Mouse (Mus musculus) heart, embryonic 10.5 days (tissue): ENCODE data around the gene Ap5z1. TPM values are rescaled to one million over a fixed set of nuclear protein-coding genes. Genes with fewer than 3 reads are reported as not detected.

ENCODE experiments used
- DNase-seq: peaks from one replicate; pipeline ENCODE4 v3.0.0-alpha.2; 2017; ENCODE audit warnings: low spot score
- H3K27ac ChIP-seq: fragments of 300-500 bp; sonication (generic); 2 replicates; pipeline ENCODE4 v1.5.1; 2016; ENCODE audit warnings: mild to moderate bottlenecking
- H3K27me3 ChIP-seq: fragments of 300-500 bp; sonication (generic); 2 replicates; pipeline ENCODE4 v1.6.1; 2016; ENCODE audit warnings: mild to moderate bottlenecking; ENCODE audit not compliant: poor library complexity, insufficient read depth, severe bottlenecking
- H3K36me3 ChIP-seq: fragments of 300-500 bp; sonication (generic); 2 replicates; pipeline ENCODE4 v1.6.1; 2016; ENCODE audit warnings: mild to moderate bottlenecking, moderate library complexity
- H3K4me1 ChIP-seq: fragments of 300-500 bp; sonication (generic); 2 replicates; pipeline ENCODE4 v1.6.1; 2016; ENCODE audit warnings: mild to moderate bottlenecking
- H3K4me3 ChIP-seq: fragments of 300-500 bp; sonication (generic); 2 replicates; pipeline ENCODE4 v1.5.1; 2016; ENCODE audit warnings: mild to moderate bottlenecking, moderate library complexity
- H3K9me3 ChIP-seq: fragments of 300-500 bp; sonication (generic); 2 replicates; pipeline ENCODE4 v1.6.1; 2016; ENCODE audit warnings: mild to moderate bottlenecking, moderate library complexity
- WGBS: fragments of 180-500 bp; shearing (Covaris S2); methylation state at CpG from one replicate; pipeline ENCODE4 v1.1.7; 2016; 5-methylcytosine and 5-hydroxymethylcytosine counted together
- polyA plus RNA-seq: library from polyadenylated mRNA; unstranded; fragments of >200 nt; fragmentation: Nextera tagmentation; extraction: Ambion mirVana; gene quantifications from 2 replicates; pipeline ENCODE4 v1.2.1, GENCODE M21; 2016

Gene Ap5z1
- polyA plus RNA-seq, 1 experiment from 2014 or later: 8.7 TPM

DNA sequence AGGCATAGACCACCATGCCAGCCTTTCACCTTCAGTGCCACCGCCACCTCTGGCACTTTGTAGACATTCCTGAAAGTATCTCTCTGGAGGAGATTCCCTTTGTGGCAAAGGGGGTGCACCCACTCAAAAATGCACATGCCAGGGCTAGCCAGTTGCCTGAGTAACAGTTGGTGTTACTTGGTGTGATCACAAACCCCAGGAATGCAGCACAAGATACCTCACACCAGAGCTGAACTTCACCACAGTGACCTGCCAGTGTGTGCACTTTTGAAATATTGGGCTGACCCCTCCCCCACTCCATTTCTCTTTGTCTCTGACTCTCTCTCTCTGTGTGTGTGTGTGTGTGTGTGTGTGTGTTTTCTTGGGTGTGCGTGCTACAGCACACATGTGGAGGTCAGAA lies 37.3 kb upstream of the Ap5z1 start:
- no peaks in the 10 kb centered on the region for H3K9me3 ChIP-seq
- no peak for DNase-seq
- peaks cover 82% of the 10 kb centered on the region for H3K4me1 ChIP-seq
- no peak overlapping the region for H3K4me3 ChIP-seq
- 89% methylated on average over 2 of the region's 2 CpGs for WGBS
- peaks cover 5% of the 10 kb centered on the region; the same call in 1 of the 2 replicates for H3K36me3 ChIP-seq
- H3K27ac ChIP-seq: peak overlapping the region; percentile 85
- no peaks in the 10 kb centered on the region for H3K27me3 ChIP-seq

- no peaks in the 10 kb centered on the region for H3K9me3 ChIP-seq
- H3K4me1 ChIP-seq: peaks cover 84% of the 10 kb centered on the region
- DNase-seq: no peak
- H3K36me3 ChIP-seq: 0 out of 2 replicates have a peak, but pooled peaks cover 3% of the 10 kb centered on the region
- WGBS: 79% methylated on average over 10 of the region's 10 CpGs
- H3K27me3 ChIP-seq: no peaks in the 10 kb centered on the region
- H3K4me3 ChIP-seq: no peak overlapping the region
- peak overlapping the region; percentile 59 for H3K27ac ChIP-seq
These were observed 35.9 kb upstream of the Ap5z1 start for GRCm38 (mm10) chr5:142427876-142428275.

DNA sequence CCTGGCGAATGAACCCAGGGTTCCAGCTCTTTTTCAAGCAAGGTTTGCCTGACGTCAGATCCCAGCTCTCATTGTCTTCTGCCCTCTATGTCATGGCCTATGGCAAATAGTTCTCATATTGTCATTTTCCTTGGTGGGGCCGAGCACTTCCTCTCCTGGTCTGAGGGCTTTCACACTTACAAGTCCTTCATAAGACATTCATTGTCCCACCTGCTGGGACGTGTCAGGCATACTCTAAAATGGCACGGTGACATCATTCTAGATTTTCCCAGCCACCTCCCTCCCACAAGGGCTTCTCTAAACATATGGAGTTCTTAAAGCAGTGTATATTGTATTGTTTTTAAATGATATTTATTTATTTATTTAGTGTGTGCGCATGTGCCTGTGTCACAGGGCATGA lies 35.1 kb upstream of the Ap5z1 start:
- H3K36me3 ChIP-seq: 0 out of 2 replicates have a peak, but pooled peaks cover 3% of the 10 kb centered on the region
- H3K4me3 ChIP-seq: no peak overlapping the region
- 80% methylated on average over 6 of the region's 6 CpGs for WGBS
- H3K4me1 ChIP-seq: peaks cover 88% of the 10 kb centered on the region
- DNase-seq: no peak
- no peaks in the 10 kb centered on the region for H3K9me3 ChIP-seq
- no peaks in the 10 kb centered on the region for H3K27me3 ChIP-seq
- no peak overlapping the region; the same call in 1 of the 2 replicates for H3K27ac ChIP-seq

DNA sequence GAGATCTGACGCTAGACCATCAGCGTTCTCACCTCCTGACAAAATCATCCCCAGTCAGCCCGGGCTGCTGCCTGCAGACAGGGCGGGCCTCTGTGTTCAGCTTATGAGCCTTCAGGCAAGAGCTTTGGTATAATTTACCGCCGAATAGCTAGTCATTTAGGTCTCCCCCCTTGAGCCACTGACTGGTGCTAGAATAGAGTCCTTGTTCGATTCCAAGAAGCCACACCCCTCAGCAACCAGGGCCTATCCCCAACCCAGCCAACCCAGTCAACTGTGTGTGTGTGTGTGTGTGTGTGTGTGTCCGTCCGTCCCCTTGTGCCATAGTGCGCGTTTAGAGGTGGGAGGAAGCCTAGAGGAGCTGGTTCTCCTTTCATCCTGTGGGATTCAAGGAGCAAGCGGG lies 32.7 kb upstream of the Ap5z1 start:
- Histone ChIP-seq H3K36me3 (peaks cover 18% of the 10 kb centered on the region), H3K27me3 (no peaks in the 10 kb centered on the region), H3K4me3 (no peak overlapping the region), H3K9me3 (no peaks in the 10 kb centered on the region), H3K27ac (peak overlapping the region; percentile 42; the same call in 1 of the 2 replicates), H3K4me1 (peaks cover 67% of the 10 kb centered on the region)
- no peak for DNase-seq
- 79% methylated on average over 12 of the region's 12 CpGs for WGBS

DNA sequence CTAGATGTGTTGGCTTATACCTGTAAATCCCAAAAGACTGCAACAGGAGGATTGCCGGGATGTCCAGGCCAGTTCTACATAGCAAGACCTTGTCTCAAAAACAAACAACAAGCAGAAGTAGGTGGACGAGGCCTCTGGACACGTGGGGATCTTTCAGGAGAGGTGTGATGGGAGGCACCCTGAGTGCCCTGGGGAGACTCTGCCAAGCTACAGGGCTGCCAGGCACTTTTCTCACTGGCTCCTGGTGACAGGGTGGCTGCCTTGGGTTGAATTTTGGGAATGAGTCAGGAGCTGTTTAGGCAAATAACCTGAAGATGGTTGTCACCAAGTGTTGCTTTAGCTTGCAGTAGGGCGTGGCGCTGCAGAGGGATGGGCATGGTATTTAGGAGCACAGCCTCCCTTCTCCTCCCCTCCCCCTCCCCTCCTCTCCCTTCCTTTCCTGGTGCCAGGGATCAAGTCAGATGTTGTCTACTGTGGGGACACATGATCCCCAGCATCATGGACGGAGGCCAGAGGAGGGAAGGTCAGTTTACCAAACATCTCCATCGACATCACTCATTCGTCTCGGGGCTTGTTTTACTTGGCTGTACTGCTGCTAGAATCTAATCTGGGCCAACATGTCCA lies 31.8 kb upstream of the Ap5z1 start:
- Histone ChIP-seq H3K9me3 (no peaks in the 10 kb centered on the region), H3K4me3 (no peak overlapping the region), H3K27me3 (no peaks in the 10 kb centered on the region), H3K27ac (peak overlapping the region; percentile 65; the same call in 1 of the 2 replicates), H3K36me3 (peaks cover 26% of the 10 kb centered on the region), H3K4me1 (peaks cover 58% of the 10 kb centered on the region)
- no peak for DNase-seq
- WGBS: 69% methylated on average over 9 of the region's 9 CpGs

DNA sequence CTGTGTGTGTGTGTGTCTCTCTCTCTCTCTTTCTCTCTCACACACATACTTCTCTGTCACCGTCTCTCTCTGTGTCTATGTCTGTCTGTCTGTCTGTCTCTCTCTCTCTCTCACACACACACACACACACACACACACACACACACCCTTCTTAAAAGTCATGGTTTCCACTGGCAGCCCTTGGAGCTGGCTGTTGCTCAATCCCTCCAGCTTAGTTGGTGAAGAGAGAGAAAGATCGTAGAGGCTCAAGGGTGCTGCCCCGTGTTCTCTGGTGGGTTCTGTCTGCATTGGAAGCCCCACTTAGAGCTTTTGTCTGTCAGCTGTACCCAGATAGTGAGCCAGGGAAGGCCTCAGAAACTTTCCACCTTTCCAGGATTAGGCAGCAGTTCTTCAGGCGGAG lies 31.0 kb upstream of the Ap5z1 start:
- WGBS: 77% methylated on average over 4 of the region's 4 CpGs
- no peak for DNase-seq
- Histone ChIP-seq H3K27me3 (no peaks in the 10 kb centered on the region), H3K27ac (peak overlapping the region; percentile 65; the same call in 1 of the 2 replicates), H3K4me3 (no peak overlapping the region), H3K9me3 (no peaks in the 10 kb centered on the region), H3K4me1 (peaks cover 51% of the 10 kb centered on the region), H3K36me3 (peaks cover 26% of the 10 kb centered on the region)

- WGBS: 92% methylated on average over 5 of the region's 5 CpGs
- DNase-seq: no peak
- Histone ChIP-seq H3K36me3 (peaks cover 36% of the 10 kb centered on the region), H3K27me3 (no peaks in the 10 kb centered on the region), H3K9me3 (no peaks in the 10 kb centered on the region), H3K27ac (no peak overlapping the region), H3K4me1 (peaks cover 52% of the 10 kb centered on the region), H3K4me3 (no peak overlapping the region)
These were observed 29.7 kb upstream of the Ap5z1 start for GRCm38 (mm10) chr5:142434052-142434451.

DNA sequence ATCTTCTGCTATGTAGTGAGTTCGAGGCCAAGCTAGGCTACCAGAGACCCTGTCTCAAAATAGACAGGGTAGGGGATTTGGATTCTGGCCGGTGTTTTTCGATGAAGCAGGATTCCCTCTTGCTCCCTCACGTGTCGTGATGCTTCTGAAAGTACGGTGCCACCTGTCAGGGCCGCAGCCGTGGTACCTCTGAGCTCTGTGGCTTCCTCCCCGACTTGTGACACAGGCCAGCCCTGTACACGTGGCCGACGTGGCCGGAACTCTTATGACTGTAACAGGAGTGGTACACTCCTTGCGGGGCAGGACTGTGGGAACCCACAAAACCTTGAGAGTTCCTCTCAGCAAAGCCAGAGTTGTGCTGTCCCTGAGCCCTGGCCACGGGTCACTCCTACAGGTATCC lies 28.0 kb upstream of the Ap5z1 start:
- no peaks in the 10 kb centered on the region for H3K9me3 ChIP-seq
- no peaks in the 10 kb centered on the region for H3K27me3 ChIP-seq
- no peak overlapping the region for H3K4me3 ChIP-seq
- DNase-seq: no peak
- WGBS: 96% methylated on average over 15 of the region's 15 CpGs
- H3K36me3 ChIP-seq: peaks cover 36% of the 10 kb centered on the region
- no peak overlapping the region for H3K27ac ChIP-seq
- H3K4me1 ChIP-seq: peaks cover 59% of the 10 kb centered on the region

DNA sequence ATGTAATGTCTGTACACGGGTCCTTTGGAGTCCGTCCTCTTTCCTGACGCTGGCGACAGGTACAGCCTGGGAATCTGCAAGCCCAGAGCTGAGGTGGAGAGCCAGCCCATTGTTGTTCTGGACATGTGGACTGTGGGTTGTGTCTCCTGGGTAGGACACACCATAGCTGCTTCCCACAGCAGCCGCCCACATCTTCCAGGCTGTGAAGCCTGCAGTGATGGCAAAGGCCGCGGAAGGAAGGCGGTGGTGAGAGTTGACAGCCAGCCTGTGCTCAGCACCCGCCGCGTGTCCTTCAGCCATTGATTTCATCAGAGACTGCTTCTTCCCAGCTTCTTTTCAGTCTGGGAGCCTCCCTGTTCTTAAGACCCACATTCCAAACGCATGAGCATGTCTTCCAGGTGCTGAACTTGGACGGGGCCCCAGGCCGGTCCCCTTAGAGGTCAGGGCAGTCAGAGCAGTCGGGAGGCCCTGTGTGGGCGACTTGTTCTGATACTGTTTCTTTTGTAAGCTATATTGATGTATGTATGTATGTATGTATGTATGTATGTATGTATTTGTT lies 25.3 kb upstream of the Ap5z1 start:
- Histone ChIP-seq H3K9me3 (no peaks in the 10 kb centered on the region), H3K4me3 (no peak overlapping the region), H3K27ac (peak overlapping the region; percentile 65), H3K27me3 (no peaks in the 10 kb centered on the region), H3K36me3 (peaks cover 33% of the 10 kb centered on the region), H3K4me1 (peaks cover 58% of the 10 kb centered on the region)
- DNase-seq: no peak
- 81% methylated on average over 16 of the region's 16 CpGs for WGBS

DNA sequence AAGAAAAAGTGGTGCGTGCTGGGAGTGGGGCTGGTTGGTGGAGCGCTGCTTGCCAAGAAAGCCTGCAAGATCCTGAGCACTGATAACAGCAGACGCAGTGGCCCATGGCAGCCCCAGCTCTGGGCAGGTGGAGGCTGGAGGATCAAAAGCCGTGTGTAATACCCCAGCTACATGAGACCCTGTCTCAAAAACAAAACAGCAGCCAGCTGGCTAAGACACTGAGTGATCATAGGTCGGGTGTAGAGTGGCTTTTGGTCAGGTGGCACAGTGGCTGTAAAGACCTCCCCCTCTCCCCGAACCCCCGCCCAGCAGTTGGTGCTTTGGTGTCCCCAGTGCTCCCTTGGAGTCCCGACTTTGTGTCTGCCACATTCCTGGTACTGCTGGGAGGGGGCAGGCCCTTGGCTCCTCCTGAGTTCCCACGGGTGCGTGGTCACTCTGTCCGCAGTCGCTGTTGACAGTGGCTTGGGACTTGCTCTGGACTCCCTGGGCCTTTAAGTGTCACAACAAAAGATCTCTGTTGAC lies 23.8 kb upstream of the Ap5z1 start:
- WGBS: 2% methylated on average over 12 of the region's 12 CpGs

GRCm38 (mm10) chr5:142440451-142441147 lies 23.1 kb upstream of the Ap5z1 start:
- H3K9me3 ChIP-seq: no peaks in the 10 kb centered on the region
- peak overlapping the region; percentile 93 for H3K27ac ChIP-seq
- 1% methylated on average over 19 of the region's 19 CpGs for WGBS
- H3K4me1 ChIP-seq: peaks cover 74% of the 10 kb centered on the region
- DNase-seq: peak; percentile 99
- peaks cover 23% of the 10 kb centered on the region for H3K36me3 ChIP-seq
- peak overlapping the region; percentile 59 for H3K4me3 ChIP-seq
- no peaks in the 10 kb centered on the region for H3K27me3 ChIP-seq

More for the DNA sequence above, 23.8 kb upstream of the Ap5z1 start:
- peaks cover 29% of the 10 kb centered on the region for H3K36me3 ChIP-seq
- peak overlapping the region; percentile 59 for H3K4me3 ChIP-seq
- no peaks in the 10 kb centered on the region for H3K27me3 ChIP-seq
- DNase-seq: no peak
- peak overlapping the region; percentile 93 for H3K27ac ChIP-seq
- H3K9me3 ChIP-seq: no peaks in the 10 kb centered on the region
- peaks cover 68% of the 10 kb centered on the region for H3K4me1 ChIP-seq

DNA sequence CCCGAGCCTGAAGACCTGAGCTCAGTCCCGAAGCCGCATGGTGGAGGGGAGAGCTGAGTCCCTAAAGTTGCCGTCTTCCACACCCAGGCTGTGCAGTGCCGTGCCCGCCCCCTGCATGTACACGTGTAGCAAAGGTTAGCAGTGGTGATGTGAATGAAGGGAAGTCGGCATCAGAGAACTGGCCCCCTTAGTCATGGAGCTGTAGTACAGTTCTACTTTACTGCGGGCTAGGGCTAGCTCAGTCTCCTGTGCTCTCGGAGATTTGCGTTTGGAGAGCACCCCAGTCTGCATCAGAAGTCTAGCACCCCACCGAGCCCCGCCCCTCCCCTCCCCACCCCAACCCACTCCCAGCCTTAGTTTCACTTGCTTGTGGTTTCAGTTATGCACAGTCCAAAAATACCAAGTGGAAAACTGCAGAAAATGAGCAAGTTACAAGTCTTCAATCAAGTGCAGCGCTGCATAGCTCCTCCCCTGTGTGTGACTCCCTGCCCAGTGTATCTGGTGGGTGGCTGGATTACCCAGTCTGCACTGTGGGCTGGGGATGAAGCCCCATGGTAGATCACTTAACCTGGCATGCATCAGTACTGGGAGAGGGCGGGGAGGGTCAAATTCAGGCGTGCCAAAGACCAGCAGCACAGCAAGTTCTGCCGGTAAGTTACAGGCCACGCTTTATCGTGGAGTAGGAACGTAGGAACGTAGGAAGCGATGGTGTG lies 22.3 kb upstream of the Ap5z1 start:
- WGBS: 60% methylated on average over 22 of the region's 22 CpGs
- peak overlapping the region; percentile 59 for H3K4me3 ChIP-seq
- DNase-seq: no peak
- no peaks in the 10 kb centered on the region for H3K9me3 ChIP-seq
- no peaks in the 10 kb centered on the region for H3K27me3 ChIP-seq
- peaks cover 82% of the 10 kb centered on the region for H3K4me1 ChIP-seq
- peaks cover 14% of the 10 kb centered on the region for H3K36me3 ChIP-seq
- peak overlapping the region; percentile 93 for H3K27ac ChIP-seq
